Mouse (Mus musculus): ENCODE data around the gene Fat3. TPM values are rescaled to one million over a fixed set of nuclear protein-coding genes. Genes with fewer than 3 reads are reported as not detected.

The Fat3 gene
- polyA plus RNA-seq, 1 experiment from 2014 or later, result 0.44 TPM

DNA sequence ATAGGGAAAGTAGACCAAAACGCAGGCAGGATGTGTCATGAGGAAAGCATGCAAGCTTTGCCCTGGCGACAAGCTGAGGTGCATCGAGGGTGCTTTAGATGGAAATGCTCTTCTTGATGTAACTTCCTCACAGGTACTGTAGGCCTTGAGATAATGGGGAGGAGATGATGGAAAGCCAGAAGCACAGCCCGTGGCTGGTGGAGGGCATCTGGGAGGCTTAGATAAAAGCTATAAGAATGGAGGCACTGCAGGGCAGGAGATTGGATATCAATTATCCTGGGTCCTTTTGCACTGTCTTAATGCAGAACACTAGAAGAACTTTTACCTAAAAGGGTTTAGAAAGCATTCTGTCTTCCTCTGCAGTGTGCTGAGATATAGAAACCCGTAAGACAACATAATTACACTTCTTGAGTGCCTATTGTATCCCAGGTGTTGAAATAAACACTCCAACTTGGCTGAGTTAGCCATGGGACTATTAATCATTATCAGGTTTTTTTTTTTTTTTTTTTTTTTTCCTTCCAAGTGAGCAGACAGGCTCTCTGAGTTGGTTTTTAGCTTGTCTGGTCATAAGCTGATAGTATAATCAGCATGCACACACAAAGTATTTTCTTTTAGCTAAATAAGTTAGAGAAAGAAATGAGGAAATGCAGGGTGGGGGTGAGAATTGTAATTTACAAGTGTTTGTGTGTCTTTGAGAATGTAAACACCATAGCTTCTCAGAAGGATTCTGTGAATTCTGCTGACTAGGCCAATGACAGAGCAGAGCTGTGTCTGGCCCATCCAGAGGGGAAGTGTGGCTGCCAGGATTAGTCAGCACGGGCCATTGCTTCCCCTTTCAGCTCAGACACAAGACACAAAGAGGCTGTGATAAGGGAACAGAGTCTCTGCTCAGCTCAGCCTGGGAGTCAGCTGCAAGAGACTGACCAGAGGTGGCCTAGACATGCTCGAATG lies 286.1 kb downstream of the Fat3 start:
- Histone ChIP-seq H3K27me3 (no peaks in the 10 kb centered on the region), H3K27ac (peak overlapping the region; percentile 37), H3K4me3 (no peak overlapping the region), H3K9ac (no peak overlapping the region), H3K4me2 (no peak overlapping the region), H3K9me3 (no peaks in the 10 kb centered on the region), H3K4me1 (peaks cover 14% of the 10 kb centered on the region; the same call in 1 of the 2 replicates), H3K36me3 (no peaks in the 10 kb centered on the region)
- WGBS, result 41% methylated on average over 7 of the region's 7 CpGs
- ATAC-seq (ENCODE audit: borderline replicate concordance, extremely low read depth, low FRiP score, low TSS enrichment), result peak; percentile 77; the same call in 1 of the 2 replicates

GRCm38 (mm10) chr9:16213324-16213723 lies 287.8 kb downstream of the Fat3 start:
- Histone ChIP-seq H3K36me3 (no peaks in the 10 kb centered on the region), H3K9ac (no peak overlapping the region), H3K4me1 (peaks cover 14% of the 10 kb centered on the region; the same call in 1 of the 2 replicates), H3K4me3 (no peak overlapping the region), H3K9me3 (no peaks in the 10 kb centered on the region), H3K4me2 (no peak overlapping the region), H3K27me3 (no peaks in the 10 kb centered on the region), H3K27ac (no peak overlapping the region)
- ATAC-seq (ENCODE audit: borderline replicate concordance, extremely low read depth, low FRiP score, low TSS enrichment), result no peak
- WGBS, result 43% methylated on average over 1 of the region's 1 CpGs

GRCm38 (mm10) chr9:16212628-16213027 lies 288.5 kb downstream of the Fat3 start:
- H3K9me3 ChIP-seq, result no peaks in the 10 kb centered on the region
- no peak overlapping the region for H3K9ac ChIP-seq
- H3K36me3 ChIP-seq, result no peaks in the 10 kb centered on the region
- WGBS, result 45% methylated on average over 3 of the region's 3 CpGs
- no peak overlapping the region for H3K4me3 ChIP-seq
- no peak overlapping the region for H3K4me2 ChIP-seq
- no peaks in the 10 kb centered on the region for H3K27me3 ChIP-seq
- no peak overlapping the region for H3K27ac ChIP-seq
- H3K4me1 ChIP-seq, result peaks cover 14% of the 10 kb centered on the region; the same call in 1 of the 2 replicates
- ATAC-seq (ENCODE audit: borderline replicate concordance, extremely low read depth, low FRiP score, low TSS enrichment), result no peak

GRCm38 (mm10) chr9:16212163-16212562 lies 288.9 kb downstream of the Fat3 start:
- Histone ChIP-seq H3K9ac (no peak overlapping the region), H3K27me3 (no peaks in the 10 kb centered on the region), H3K9me3 (no peaks in the 10 kb centered on the region), H3K36me3 (no peaks in the 10 kb centered on the region), H3K4me2 (no peak overlapping the region), H3K4me1 (peaks cover 14% of the 10 kb centered on the region; the same call in 1 of the 2 replicates), H3K4me3 (no peak overlapping the region), H3K27ac (no peak overlapping the region)
- no peak for ATAC-seq (ENCODE audit: borderline replicate concordance, extremely low read depth, low FRiP score, low TSS enrichment)
- 77% methylated on average over 4 of the region's 4 CpGs for WGBS

DNA sequence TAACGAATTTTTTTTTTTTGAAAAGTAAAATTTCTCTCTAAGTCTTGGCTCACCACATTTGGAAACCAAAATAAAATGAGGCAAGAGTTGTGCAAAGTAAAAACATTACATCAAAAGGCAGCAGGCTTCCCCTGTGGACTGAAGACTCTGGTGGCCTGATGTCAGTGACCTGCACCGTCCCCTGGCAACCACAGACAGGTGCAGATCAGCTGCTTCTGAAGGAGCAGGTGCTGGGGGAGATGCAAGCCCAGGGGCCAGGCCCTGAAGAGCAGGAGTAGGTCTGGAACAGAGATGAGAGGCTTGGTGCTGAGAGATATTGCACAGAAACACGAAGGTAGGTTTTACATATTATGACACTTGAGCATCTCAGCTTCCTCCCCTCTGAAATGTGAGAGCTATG lies 289.6 kb downstream of the Fat3 start:
- no peak overlapping the region for H3K4me3 ChIP-seq
- peaks cover 14% of the 10 kb centered on the region; the same call in 1 of the 2 replicates for H3K4me1 ChIP-seq
- no peaks in the 10 kb centered on the region for H3K36me3 ChIP-seq
- WGBS, result 71% methylated on average over 3 of the region's 3 CpGs
- no peak overlapping the region for H3K27ac ChIP-seq
- no peak overlapping the region for H3K4me2 ChIP-seq
- H3K9ac ChIP-seq, result no peak overlapping the region
- no peak for ATAC-seq (ENCODE audit: borderline replicate concordance, extremely low read depth, low FRiP score, low TSS enrichment)
- H3K27me3 ChIP-seq, result no peaks in the 10 kb centered on the region
- no peaks in the 10 kb centered on the region for H3K9me3 ChIP-seq

DNA sequence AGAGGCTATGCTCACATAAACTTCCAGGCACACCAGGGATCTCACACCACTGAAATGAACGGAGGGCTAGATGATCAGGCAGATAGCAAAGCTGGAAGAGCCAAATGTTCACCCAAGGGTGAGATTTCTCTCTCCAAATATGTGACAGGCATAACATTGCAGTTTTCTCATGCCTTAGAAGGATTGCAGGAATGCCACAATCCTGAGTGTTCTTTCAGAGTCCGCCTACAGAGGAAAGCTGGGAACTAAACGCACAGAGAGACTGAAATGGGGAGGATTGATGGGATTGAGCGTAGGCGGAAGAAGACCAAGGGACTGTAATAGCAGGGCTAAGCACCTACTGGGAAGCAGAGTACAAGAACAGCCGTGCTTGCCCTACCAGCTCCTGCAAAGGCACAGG lies 298.8 kb downstream of the Fat3 start:
- no peak overlapping the region for H3K9ac ChIP-seq
- ATAC-seq (ENCODE audit: borderline replicate concordance, extremely low read depth, low FRiP score, low TSS enrichment), result no peak
- no peaks in the 10 kb centered on the region for H3K36me3 ChIP-seq
- H3K4me2 ChIP-seq, result no peak overlapping the region
- no peaks in the 10 kb centered on the region for H3K9me3 ChIP-seq
- no peak overlapping the region for H3K27ac ChIP-seq
- 57% methylated on average over 6 of the region's 6 CpGs for WGBS
- no peak overlapping the region for H3K4me3 ChIP-seq
- no peaks in the 10 kb centered on the region for H3K27me3 ChIP-seq
- no peaks in the 10 kb centered on the region for H3K4me1 ChIP-seq

- H3K9me3 ChIP-seq, result no peaks in the 10 kb centered on the region
- no peaks in the 10 kb centered on the region for H3K27me3 ChIP-seq
- H3K36me3 ChIP-seq, result no peaks in the 10 kb centered on the region
- H3K27ac ChIP-seq, result no peak overlapping the region
- no peak overlapping the region for H3K9ac ChIP-seq
- no peak overlapping the region for H3K4me2 ChIP-seq
- ATAC-seq (ENCODE audit: borderline replicate concordance, extremely low read depth, low FRiP score, low TSS enrichment), result no peak
- H3K4me1 ChIP-seq, result no peaks in the 10 kb centered on the region
- 30% methylated on average over 1 of the region's 1 CpGs for WGBS
- H3K4me3 ChIP-seq, result no peak overlapping the region
Observed at GRCm38 (mm10) chr9:16200948-16201347, 300.1 kb downstream of the Fat3 start.

DNA sequence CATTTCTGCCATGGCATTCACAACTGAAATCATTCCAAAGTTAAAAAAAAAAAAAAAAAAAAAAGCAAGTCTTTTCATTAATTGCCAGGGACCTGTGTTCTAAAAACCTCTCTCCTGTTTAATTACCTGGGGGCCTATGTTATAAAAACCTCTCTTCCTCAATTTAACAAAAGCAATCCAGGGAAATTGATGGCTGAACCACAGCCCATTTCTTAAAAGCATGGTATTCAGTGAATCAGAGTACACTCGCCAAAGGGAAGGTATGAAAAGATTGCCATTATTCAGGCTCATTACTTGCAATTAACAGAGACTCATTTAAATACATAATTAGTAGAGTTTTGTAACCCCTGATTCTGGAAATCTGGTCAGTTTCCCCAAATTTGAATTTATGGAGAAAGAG lies 314.6 kb downstream of the Fat3 start:
- no peak overlapping the region for H3K4me3 ChIP-seq
- H3K27me3 ChIP-seq, result no peaks in the 10 kb centered on the region
- WGBS, result 84% methylated on average over 1 of the region's 1 CpGs
- ATAC-seq (ENCODE audit: borderline replicate concordance, extremely low read depth, low FRiP score, low TSS enrichment), result no peak
- no peaks in the 10 kb centered on the region for H3K9me3 ChIP-seq
- H3K9ac ChIP-seq, result no peak overlapping the region
- no peak overlapping the region for H3K4me2 ChIP-seq
- H3K4me1 ChIP-seq, result no peaks in the 10 kb centered on the region
- H3K36me3 ChIP-seq, result no peaks in the 10 kb centered on the region
- no peak overlapping the region for H3K27ac ChIP-seq

DNA sequence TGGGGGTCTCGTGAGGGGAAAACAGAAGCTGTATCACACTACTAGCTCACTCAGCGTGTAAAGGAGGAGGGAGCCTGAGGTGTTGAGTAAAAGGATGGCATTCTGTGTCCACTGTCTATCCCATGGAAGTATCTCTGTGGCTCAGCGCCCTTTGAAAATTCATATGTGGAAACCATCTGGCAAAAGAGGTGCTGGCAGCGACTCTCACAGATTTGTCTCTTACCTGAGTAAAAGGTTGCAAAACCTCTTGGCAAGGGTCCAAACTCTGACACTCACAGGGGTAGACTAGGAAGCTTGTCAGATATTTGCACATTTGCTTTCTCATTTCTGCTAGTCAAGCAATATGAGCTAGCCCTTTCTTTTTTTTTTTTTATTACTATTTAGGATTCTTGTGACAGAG lies 331.8 kb downstream of the Fat3 start:
- no peak overlapping the region for H3K27ac ChIP-seq
- H3K4me2 ChIP-seq, result no peak overlapping the region
- no peaks in the 10 kb centered on the region for H3K27me3 ChIP-seq
- H3K9me3 ChIP-seq, result no peaks in the 10 kb centered on the region
- 65% methylated on average over 4 of the region's 4 CpGs for WGBS
- no peak for ATAC-seq (ENCODE audit: borderline replicate concordance, extremely low read depth, low FRiP score, low TSS enrichment)
- no peak overlapping the region for H3K4me3 ChIP-seq
- no peaks in the 10 kb centered on the region for H3K4me1 ChIP-seq
- H3K36me3 ChIP-seq, result no peaks in the 10 kb centered on the region
- no peak overlapping the region for H3K9ac ChIP-seq

DNA sequence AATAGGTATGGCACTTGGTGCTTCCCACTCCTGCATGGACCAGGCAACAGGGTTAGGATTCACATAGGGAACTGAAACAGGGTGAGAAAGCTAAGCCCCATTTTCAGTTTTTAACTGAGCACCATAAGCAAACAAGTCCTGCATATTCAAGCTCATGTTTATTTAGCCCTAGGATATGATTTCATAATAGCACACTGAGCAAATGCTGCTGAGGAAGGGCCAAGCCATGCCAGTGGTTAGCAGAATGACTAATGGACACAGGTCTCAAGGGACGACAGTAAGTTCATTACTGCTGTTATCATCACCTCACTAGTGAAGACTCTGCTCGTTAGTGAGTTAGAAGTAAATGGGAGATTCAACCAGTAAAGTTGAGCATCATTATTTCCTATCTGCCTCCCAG lies 333.0 kb downstream of the Fat3 start:
- H3K9me3 ChIP-seq, result no peaks in the 10 kb centered on the region
- no peaks in the 10 kb centered on the region for H3K4me1 ChIP-seq
- 50% methylated on average over 2 of the region's 2 CpGs for WGBS
- no peaks in the 10 kb centered on the region for H3K36me3 ChIP-seq
- no peak overlapping the region for H3K4me3 ChIP-seq
- no peaks in the 10 kb centered on the region for H3K27me3 ChIP-seq
- ATAC-seq (ENCODE audit: borderline replicate concordance, extremely low read depth, low FRiP score, low TSS enrichment), result no peak
- H3K27ac ChIP-seq, result no peak overlapping the region
- no peak overlapping the region for H3K4me2 ChIP-seq
- no peak overlapping the region for H3K9ac ChIP-seq

- Histone ChIP-seq H3K4me1 (no peaks in the 10 kb centered on the region), H3K9ac (no peak overlapping the region), H3K27ac (no peak overlapping the region), H3K27me3 (no peaks in the 10 kb centered on the region), H3K4me2 (no peak overlapping the region), H3K9me3 (no peaks in the 10 kb centered on the region), H3K36me3 (no peaks in the 10 kb centered on the region), H3K4me3 (no peak overlapping the region)
- WGBS, result 92% methylated on average over 5 of the region's 5 CpGs
- ATAC-seq (ENCODE audit: borderline replicate concordance, extremely low read depth, low FRiP score, low TSS enrichment), result no peak
Observed at GRCm38 (mm10) chr9:16159366-16159765, 341.7 kb downstream of the Fat3 start.

GRCm38 (mm10) chr9:16153580-16153930 lies 347.5 kb downstream of the Fat3 start:
- Histone ChIP-seq H3K9me3 (no peaks in the 10 kb centered on the region), H3K27ac (peak overlapping the region; percentile 22; the same call in 1 of the 2 replicates), H3K27me3 (no peaks in the 10 kb centered on the region), H3K4me2 (no peak overlapping the region), H3K4me3 (no peak overlapping the region), H3K36me3 (no peaks in the 10 kb centered on the region), H3K4me1 (0 out of 2 replicates have a peak, but pooled peaks cover 4% of the 10 kb centered on the region), H3K9ac (no peak overlapping the region)
- ATAC-seq (ENCODE audit: borderline replicate concordance, extremely low read depth, low FRiP score, low TSS enrichment), result no peak
- WGBS, result 50% methylated on average over 3 of the region's 3 CpGs
